Mouse (Mus musculus) CH12.LX (cell line): ENCODE data around the gene Grip1.

Experiments used
- CTCF ChIP-seq, 2 experiments: IDR thresholded peaks in 1 of 2; conservative IDR thresholded peaks in 1 of 2; 2 replicates each; pipeline ENCODE4 v1.5.1; 2011 to 2012; ENCODE audit warnings: low read depth in 2 of 2, low read length in 2 of 2, improper control_type of control experiment in 1 of 2, inconsistent platforms in 1 of 2, mild to moderate bottlenecking in 1 of 2, moderate library complexity in 1 of 2
- E2F4 ChIP-seq: IDR thresholded peaks from 2 replicates; pipeline ENCODE4 v1.6.1; 2011; ENCODE audit warnings: low read depth, low read length, improper control_type of control experiment; ENCODE audit not compliant: insufficient replicate concordance
- JUND ChIP-seq: conservative IDR thresholded peaks from 2 replicates; pipeline ENCODE4 v1.6.1; 2011; ENCODE audit warnings: low read depth, low read length, improper control_type of control experiment
- MAFK ChIP-seq: IDR thresholded peaks from 2 replicates; pipeline ENCODE4 v1.6.1; 2011; ENCODE audit warnings: low read length, improper control_type of control experiment; ENCODE audit not compliant: insufficient replicate concordance
- MAX ChIP-seq: IDR thresholded peaks from 2 replicates; pipeline ENCODE4 v1.6.1; 2011; ENCODE audit warnings: low read length, improper control_type of control experiment
- NELFE ChIP-seq: IDR thresholded peaks from 2 replicates; pipeline ENCODE4 v1.6.1; 2011; ENCODE audit warnings: low read depth, low read length, improper control_type of control experiment
- POLR2A ChIP-seq: IDR thresholded peaks from 2 replicates; pipeline ENCODE4 v1.6.1; 2011; ENCODE audit warnings: low read depth, mild to moderate bottlenecking, improper control_type of control experiment, low read length
- SIN3A ChIP-seq: IDR thresholded peaks from 2 replicates; pipeline ENCODE4 v1.6.1; 2012; ENCODE audit warnings: low read length, improper control_type of control experiment, inconsistent platforms

GRCm38 (mm10) chr10:119706281-119706680 is 252.7 kb downstream of the Grip1 start:
- no peak for TF ChIP-seq JUND
- TF ChIP-seq POLR2A: no peak
- no peak for TF ChIP-seq MAFK
- TF ChIP-seq CTCF (conservative IDR thresholded peaks at IDR 0.05 in 1 of 2, IDR thresholded peaks at IDR 0.05 in 1 of 2; ENCODE audit: low read depth in 2 of 2, low read length in 2 of 2): no peak
- TF ChIP-seq SIN3A: no peak
- TF ChIP-seq NELFE: no peak
- no peak for TF ChIP-seq E2F4
- TF ChIP-seq MAX: no peak
